9 mouse cellular contexts compared by ENCODE assay signal in the genomic region with DNA sequence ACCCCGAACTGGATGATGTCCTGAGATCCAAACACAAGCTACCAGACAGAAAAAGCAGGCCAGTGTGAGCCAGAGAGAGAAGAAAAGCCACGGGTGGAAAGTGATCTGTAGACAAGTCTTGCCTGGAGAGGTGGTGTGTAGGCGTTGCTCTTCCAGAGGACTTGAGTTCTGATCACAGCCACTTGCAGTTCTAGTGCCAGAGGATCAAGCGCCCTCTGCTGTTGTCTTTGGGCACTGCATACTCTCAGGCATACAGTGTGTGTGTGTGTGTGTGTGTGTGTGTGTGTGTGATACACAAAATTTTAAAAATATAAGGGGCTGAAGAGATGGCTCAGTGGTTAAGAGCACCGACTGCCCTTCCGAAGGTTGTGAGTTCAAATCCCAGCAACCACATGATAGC. TPM values are rescaled to one million over a fixed set of nuclear protein-coding genes. Genes with fewer than 3 reads are reported as not detected.
DNase-seq lines count a peak whose midpoint lies in the region; TF ChIP-seq lines count a peak whose summit lies in the region.
"Had no signal": no experiment of that assay in that cellular context is flagged by ENCODE, and none has a peak within 500 bp of the region (broad histone marks: within the 10 kb centered on the region; RNA-seq: fewer than 3 reads in every experiment).

No protein-coding gene starts in this region.

- H3K4me3 ChIP-seq in layer of hippocampus, adult 2 months = no peak overlapping the region
- H3K4me3 ChIP-seq: embryonic facial prominence, embryonic 15.5 days had no signal

- TF ChIP-seq CTCF in layer of hippocampus, adult 2 months (conservative IDR thresholded peaks at IDR 0.05) = peak; percentile 56

- peak; percentile 20 for DNase-seq in adrenal gland, postnatal 10 days
- DNase-seq in adrenal gland, postnatal 36 days = no peak
- no peak for DNase-seq in layer of hippocampus, adult 2 months (ENCODE audit: low spot score in 2 of 2)
- DNase-seq in layer of hippocampus, adult 9-11 months = no peak
- DNase-seq in NIH3T3 (ENCODE audit: low read depth) = peak; percentile 46
- DNase-seq in naive thymus-derived CD4-positive, alpha-beta T cell, adult 2 months (ENCODE audit: low read depth) = peak; percentile 18
- DNase-seq in frontal cortex, postnatal 14 days (ENCODE audit: low spot score in 2 of 2) = no peak
- no peak for DNase-seq in gastrocnemius, postnatal 4 days (ENCODE audit: low spot score in 2 of 2)

- no peak overlapping the region for H3K27ac ChIP-seq in layer of hippocampus, adult 2 months
- H3K27ac ChIP-seq: embryonic facial prominence, embryonic 15.5 days had no signal

RNA-seq across cellular contexts. Expression of gene 1700016D06Rik, which starts 11.4 kb away (rescaled TPM):
- not detected for total RNA-seq in adrenal gland, postnatal 10 days (2021)
- total RNA-seq in adrenal gland, postnatal 36 days (2021) = not detected
- not detected for total RNA-seq in layer of hippocampus, adult 2 months (2021)
- not detected for total RNA-seq in gastrocnemius, postnatal 4 days (2021)

RNA-seq across cellular contexts. Expression of gene Arhgef7, which starts 15.3 kb away (rescaled TPM):
- 10 to 100 TPM; 53.1 to 70.4 TPM for total RNA-seq in adrenal gland, postnatal 10 days (2021)
- total RNA-seq in adrenal gland, postnatal 36 days (2021) = 10 to 100 TPM; 40.7 to 45.5 TPM
- total RNA-seq in layer of hippocampus, adult 2 months (2021) = 100 to 1,000 TPM; 120 to 123 TPM
- 100 to 1,000 TPM; 107 to 114 TPM for total RNA-seq in gastrocnemius, postnatal 4 days (2021)

Comparison
In these comparisons a context has a peak if more than half of its experiments do, and no peak if none do; other contexts are left out.
1. DNase-seq: peak in adrenal gland, postnatal 10 days (single experiment), NIH3T3 (single experiment) and naive thymus-derived CD4-positive, alpha-beta T cell, adult 2 months (single experiment); none in adrenal gland, postnatal 36 days (0 of 2), layer of hippocampus, adult 2 months (0 of 2), layer of hippocampus, adult 9-11 months (single experiment), frontal cortex, postnatal 14 days (0 of 2) and gastrocnemius, postnatal 4 days (0 of 2).